Mouse (Mus musculus) neural tube, embryonic 10.5 days (tissue): ENCODE measurements around the gene Fam83b.

Source experiments
- DNase-seq: peaks from one replicate; pipeline ENCODE4 v3.0.0-alpha.2; 2017; ENCODE audit warnings: low spot score; ENCODE audit errors: extremely low spot score

Fam83b gene

GRCm38 (mm10) chr9:76523075-76523474 is 43.8 kb downstream of the Fam83b start:
- DNase-seq = no peak

DNA sequence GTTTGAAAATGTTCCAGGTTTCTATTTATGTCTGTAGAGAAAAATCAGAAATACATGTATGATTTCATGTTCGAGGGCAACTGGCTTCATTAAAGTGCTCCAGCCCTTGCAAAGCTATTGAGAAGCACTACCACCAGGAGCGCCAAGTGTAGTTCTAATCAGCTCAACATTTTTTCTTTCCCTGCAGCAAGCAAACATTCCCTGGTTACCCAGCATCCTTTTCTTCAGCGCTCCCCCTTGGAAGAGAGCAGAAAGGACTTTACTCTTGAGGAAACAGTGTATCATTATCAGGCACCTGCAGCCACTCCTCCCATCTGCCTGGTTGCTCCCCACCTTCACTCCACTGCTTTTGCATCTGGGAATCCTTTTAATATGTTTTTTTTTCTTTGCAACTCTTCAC is 45.3 kb downstream of the Fam83b start:
- no peak for DNase-seq

DNA sequence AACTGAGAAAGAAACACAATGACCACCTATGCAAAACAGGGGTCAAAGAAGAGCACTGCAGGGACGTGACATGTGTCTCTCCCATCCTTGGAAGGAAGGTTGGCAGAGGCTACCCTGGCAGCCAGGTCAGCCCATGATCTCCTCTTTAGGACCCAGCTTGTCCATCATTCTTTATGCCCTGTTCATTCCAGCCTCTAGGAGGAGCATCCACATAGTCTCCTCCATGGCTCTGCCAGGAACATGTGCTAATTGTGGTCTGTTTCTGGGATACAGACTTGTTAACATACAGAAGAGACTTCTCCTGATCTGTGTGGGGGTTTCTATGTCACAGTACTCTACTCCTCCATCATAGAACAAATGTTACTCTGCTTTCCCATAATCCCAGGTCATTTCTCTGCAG is 48.3 kb downstream of the Fam83b start:
- no peak for DNase-seq

DNA sequence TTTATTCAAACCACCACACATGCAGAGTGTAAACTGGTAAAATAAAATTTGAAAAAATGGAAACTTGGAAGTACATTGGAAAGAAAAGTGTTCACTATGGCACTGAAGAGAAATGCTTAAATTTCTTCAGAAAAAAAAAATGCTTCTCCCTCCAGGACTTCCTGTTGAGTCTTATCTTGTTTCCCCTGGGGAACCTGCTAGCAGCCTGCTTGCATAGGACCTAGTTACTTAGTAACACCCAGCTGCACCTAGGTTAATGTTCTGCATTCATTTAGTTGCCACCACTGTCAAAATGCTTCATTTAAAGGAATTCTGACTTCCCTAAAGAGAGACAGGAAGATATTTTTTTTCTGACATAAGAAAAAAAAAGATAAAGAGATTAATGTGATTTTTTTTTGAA is 61.3 kb downstream of the Fam83b start:
- DNase-seq = no peak

DNA sequence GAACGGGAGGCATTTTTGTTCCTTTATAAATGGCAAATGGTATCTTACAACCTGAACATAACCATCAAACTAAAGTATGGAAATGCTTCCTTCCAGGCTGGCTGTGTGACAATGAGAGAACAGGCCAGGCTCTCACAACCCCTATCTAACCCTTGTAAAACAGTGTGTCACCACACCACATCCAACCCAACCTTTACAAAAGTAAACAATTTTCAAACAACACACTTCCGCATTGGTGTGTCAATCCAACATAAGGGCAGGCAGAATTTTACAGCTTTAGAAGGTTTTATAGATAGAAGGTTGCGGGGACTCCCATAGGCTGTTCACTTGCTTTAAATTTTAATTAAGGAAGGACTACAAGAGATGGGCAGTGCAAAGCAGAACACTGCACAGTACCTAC is 77.2 kb downstream of the Fam83b start:
- DNase-seq = no peak

DNA sequence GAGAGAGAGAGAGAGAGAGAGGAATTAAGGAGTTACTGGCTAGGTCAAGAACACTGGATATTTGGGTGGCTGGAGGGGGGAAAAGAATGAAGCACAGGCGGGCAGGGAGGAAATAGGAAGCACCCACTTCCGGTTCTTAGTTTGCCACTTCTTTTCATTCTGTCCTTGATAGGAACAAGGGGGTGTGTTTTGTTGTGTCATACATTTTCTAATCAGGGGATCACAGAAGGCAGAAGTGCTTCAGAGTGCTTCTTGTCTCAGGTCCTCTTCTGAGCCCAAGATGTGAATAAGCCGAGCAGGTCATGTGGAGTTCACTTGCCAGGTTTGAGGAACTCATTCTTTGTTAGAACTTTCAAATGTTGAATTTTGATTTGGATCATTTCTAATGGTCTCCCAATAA is 86.8 kb downstream of the Fam83b start:
- DNase-seq = no peak

DNA sequence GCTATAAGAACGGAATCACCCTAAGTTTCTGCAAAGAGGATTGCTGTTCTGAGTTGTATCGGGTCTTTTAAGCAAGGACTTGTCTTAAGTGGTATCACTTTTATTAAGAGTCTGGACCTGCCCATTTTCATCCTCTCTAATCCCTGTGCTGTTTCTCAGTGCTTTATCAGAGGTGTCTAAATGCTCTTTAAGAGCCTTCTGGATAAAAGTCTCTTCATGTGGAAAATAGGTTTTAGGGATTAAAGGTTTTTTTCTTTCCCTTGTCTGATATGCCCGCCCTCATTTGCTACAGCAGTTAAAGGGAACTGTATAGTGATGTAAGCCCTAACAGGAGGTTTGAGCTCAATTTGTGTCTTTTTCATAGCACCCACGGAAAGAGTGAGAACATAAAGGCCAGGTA is 97.4 kb downstream of the Fam83b start:
- no peak for DNase-seq

GRCm38 (mm10) chr9:76461547-76461946 is 105.4 kb downstream of the Fam83b start:
- no peak for DNase-seq

- no peak for DNase-seq
These were observed 111.2 kb downstream of the Fam83b start for GRCm38 (mm10) chr9:76455703-76456102.
